Comparison of ENCODE assay signal across 8 mouse cellular contexts in the genomic region with DNA sequence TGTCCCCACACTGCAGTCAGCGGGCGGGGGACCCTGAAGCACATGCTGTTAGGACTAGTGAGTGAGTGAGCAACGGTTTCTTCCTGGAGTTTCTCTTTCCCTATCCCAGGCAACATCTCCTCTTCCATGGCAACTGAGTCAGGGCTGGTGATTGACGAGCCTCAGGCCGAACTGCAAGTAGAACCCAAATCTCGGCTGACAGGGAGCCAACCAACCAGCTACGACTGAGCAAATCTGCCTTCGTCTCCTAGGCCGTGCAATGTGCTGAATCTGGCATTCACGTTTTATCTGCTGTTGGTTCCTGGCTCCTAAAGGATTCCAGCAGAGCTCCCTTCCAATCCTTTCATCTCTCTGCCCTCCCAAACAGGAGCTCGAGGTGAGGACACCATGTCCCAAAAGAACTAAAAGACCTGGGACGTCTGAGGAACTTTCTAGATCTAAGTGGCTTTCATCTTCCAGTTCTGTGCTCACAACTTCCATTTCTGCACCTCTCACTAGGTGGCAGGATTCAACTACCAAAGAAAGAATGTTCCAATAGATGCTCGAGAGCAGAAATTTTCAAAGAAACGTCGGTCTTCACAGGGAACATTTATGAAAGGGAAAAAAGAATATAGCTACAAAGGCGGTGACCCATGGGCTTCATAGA. TPM values are rescaled to one million over a fixed set of nuclear protein-coding genes. Genes with fewer than 3 reads are reported as not detected.
DNase-seq lines count a peak whose midpoint lies in the region; ATAC-seq lines count a peak whose summit lies in the region.

No protein-coding gene starts in this region.

- no peak for ATAC-seq in kidney, embryonic 14.5 days (ENCODE audit: low FRiP score, low TSS enrichment)
- no peak for ATAC-seq in limb, embryonic 13.5 days (ENCODE audit: low FRiP score, low read depth)
- no peak for ATAC-seq in inflammation-experienced regulatory T-cells, adult 6 months

- H3K4me3 ChIP-seq in kidney, embryonic 14.5 days (ENCODE audit: low read length), result no peak overlapping the region
- 0 out of 2 replicates have a peak overlapping the region, but pooled peaks have one; percentile 2 for H3K4me3 ChIP-seq in limb, embryonic 13.5 days

- no peaks in the 10 kb centered on the region for H3K36me3 ChIP-seq in kidney, embryonic 14.5 days (ENCODE audit: control insufficient read depth, insufficient read depth, low read length)
- no peaks in the 10 kb centered on the region for H3K36me3 ChIP-seq in limb, embryonic 13.5 days

- H3K27ac ChIP-seq in kidney, embryonic 14.5 days (ENCODE audit: low read depth, low read length), result no peak overlapping the region
- H3K27ac ChIP-seq in limb, embryonic 13.5 days, result no peak overlapping the region

- DNase-seq in testis, postnatal 10 days (ENCODE audit: low spot score), result peak; percentile 45
- DNase-seq in testis, postnatal 14 days (ENCODE audit: low spot score), result no peak
- peak; percentile 66 for DNase-seq in adrenal gland, adult 2 months
- DNase-seq in frontal cortex, postnatal 36 days (ENCODE audit: low spot score in 2 of 2), result peak; percentile 17 to 67
- peak; percentile 41 to 42 for DNase-seq in right cerebral cortex, postnatal 10 days (ENCODE audit: low spot score in 2 of 2)

- peak overlapping the region; percentile 18; the same call in 1 of the 2 replicates for H3K9ac ChIP-seq in kidney, embryonic 14.5 days (ENCODE audit: low read depth, low read length)
- no peak overlapping the region for H3K9ac ChIP-seq in limb, embryonic 13.5 days

- peaks cover 15% of the 10 kb centered on the region; the same call in 1 of the 2 replicates for H3K4me1 ChIP-seq in kidney, embryonic 14.5 days (ENCODE audit: control insufficient read depth, insufficient read depth, low read length)
- peaks cover 16% of the 10 kb centered on the region for H3K4me1 ChIP-seq in limb, embryonic 13.5 days

- WGBS in kidney, embryonic 14.5 days, result 45% methylated on average over 16 of the region's 16 CpGs
- WGBS in limb, embryonic 13.5 days, result 46% methylated on average over 16 of the region's 16 CpGs

- 0 out of 2 replicates have a peak, but pooled peaks cover 4% of the 10 kb centered on the region for H3K27me3 ChIP-seq in kidney, embryonic 14.5 days (ENCODE audit: control insufficient read depth, insufficient read depth, low read length)
- H3K27me3 ChIP-seq in limb, embryonic 13.5 days, result peaks cover 16% of the 10 kb centered on the region

- H3K4me2 ChIP-seq in kidney, embryonic 14.5 days (replicated peaks; ENCODE audit: low read depth, low read length), result no peak overlapping the region; the same call in 1 of the 2 replicates
- H3K4me2 ChIP-seq in limb, embryonic 13.5 days (replicated peaks), result peak overlapping the region; percentile 31

- H3K9me3 ChIP-seq in kidney, embryonic 14.5 days (ENCODE audit: control insufficient read depth, low read length), result no peaks in the 10 kb centered on the region
- H3K9me3 ChIP-seq in limb, embryonic 13.5 days, result peaks cover 4% of the 10 kb centered on the region

RNA-seq across cellular contexts. Expression of gene Synpo2, which starts 1.6 kb away (rescaled TPM):
- 10 to 100 TPM in 1 of 2 experiments, 1 to 10 TPM in 1; 5.4 to 20.1 TPM for total RNA-seq in adrenal gland, adult 2 months (2021)
- 3.4 and 4.7 TPM in 2 replicates for polyA plus RNA-seq in adrenal gland, adult 2 months (2012; rRNA removed)
- polyA plus RNA-seq in kidney, embryonic 14.5 days (2014; fragmentation: Nextera tagmentation; extraction: Ambion mirVana), result 5.5 and 8.3 TPM in 2 replicates
- polyA plus RNA-seq in limb, embryonic 13.5 days (2015; fragmentation: Nextera tagmentation; extraction: Ambion mirVana), result 7.3 and 8.8 TPM in 2 replicates
- not detected for polyA plus RNA-seq in inflammation-experienced regulatory T-cells, adult 6 months (2017; shearing (Covaris generic))

RNA-seq across cellular contexts. Expression of gene Sec24d, which starts 32.9 kb away (rescaled TPM):
- total RNA-seq in adrenal gland, adult 2 months (2021), result 100 to 1,000 TPM in 1 of 2 experiments, 10 to 100 TPM in 1; 81.5 to 181 TPM
- 131 and 253 TPM in 2 replicates for polyA plus RNA-seq in adrenal gland, adult 2 months (2012; rRNA removed)
- 40.0 and 59.4 TPM in 2 replicates for polyA plus RNA-seq in kidney, embryonic 14.5 days (2014; fragmentation: Nextera tagmentation; extraction: Ambion mirVana)
- polyA plus RNA-seq in limb, embryonic 13.5 days (2015; fragmentation: Nextera tagmentation; extraction: Ambion mirVana), result 88.6 and 92.9 TPM in 2 replicates
- 10 to 100 TPM; 17.3 to 30.5 (median 21.5) TPM for polyA plus RNA-seq in inflammation-experienced regulatory T-cells, adult 6 months (2017; shearing (Covaris generic))
